Mouse (Mus musculus): ENCODE data around the gene Slc30a2.

- TF ChIP-seq CTCF (IDR thresholded peaks at IDR 0.05; ENCODE audit: extremely low read depth, insufficient read depth, insufficient read length, insufficient replicate concordance) (no peak), POLR2A (IDR thresholded peaks at IDR 0.05; ENCODE audit: low read depth, low read length) (no peak)
Measured at GRCm38 (mm10) chr4:134299498-134299810, 43.5 kb upstream of the Slc30a2 start.
